Mouse (Mus musculus) CD4-positive helper T cell, adult 2 months (primary cell): ENCODE measurements around the gene Herc1.

Experiments
- DNase-seq: peaks from one replicate; pipeline ENCODE4 v3.0.0-alpha.2; 2012; ENCODE audit warnings: low read depth, missing footprints, low spot score

Gene Herc1

GRCm38 (mm10) chr9:66349860-66350787, at the start of gene Herc1:
TSS of gene Herc1 (plus strand) at chr9:66350450.
- peak; percentile 97 for DNase-seq

- DNase-seq = no peak
These were observed 45.7 kb upstream of the Herc1 start for GRCm38 (mm10) chr9:66304320-66305090.

GRCm38 (mm10) chr9:66305121-66306112, 44.8 kb upstream of the Herc1 start:
- peak; percentile 76 for DNase-seq

- no peak for DNase-seq
These were observed 43.8 kb upstream of the Herc1 start for GRCm38 (mm10) chr9:66306414-66306813.

GRCm38 (mm10) chr9:66307341-66307740, 42.9 kb upstream of the Herc1 start:
- peak; percentile 22 for DNase-seq

GRCm38 (mm10) chr9:66308741-66309140, 41.5 kb upstream of the Herc1 start:
- no peak for DNase-seq

GRCm38 (mm10) chr9:66311458-66311857, 38.8 kb upstream of the Herc1 start:
- DNase-seq = no peak

- no peak for DNase-seq
These were observed 33.6 kb upstream of the Herc1 start for GRCm38 (mm10) chr9:66316603-66317002.

GRCm38 (mm10) chr9:66322010-66322931, 28.0 kb upstream of the Herc1 start:
- DNase-seq = no peak

GRCm38 (mm10) chr9:66326879-66327278, 23.4 kb upstream of the Herc1 start:
- DNase-seq = no peak

- no peak for DNase-seq
These were observed 20.8 kb upstream of the Herc1 start for GRCm38 (mm10) chr9:66329474-66329873.

- no peak for DNase-seq
These were observed 19.8 kb upstream of the Herc1 start for GRCm38 (mm10) chr9:66330437-66330836.

- no peak for DNase-seq
These were observed 18.7 kb upstream of the Herc1 start for GRCm38 (mm10) chr9:66331548-66331947.

- DNase-seq = no peak
These were observed 17.9 kb upstream of the Herc1 start for GRCm38 (mm10) chr9:66332393-66332792.

GRCm38 (mm10) chr9:66337280-66337679, 13.0 kb upstream of the Herc1 start:
- DNase-seq = no peak

- DNase-seq = no peak
These were observed 12.1 kb upstream of the Herc1 start for GRCm38 (mm10) chr9:66338005-66338782.

- no peak for DNase-seq
These were observed 10.5 kb upstream of the Herc1 start for GRCm38 (mm10) chr9:66339714-66340113.

GRCm38 (mm10) chr9:66340394-66341094, 9.7 kb upstream of the Herc1 start:
- DNase-seq = no peak
